Mouse (Mus musculus) E14TG2a.4 (cell line): ENCODE measurements at regions not wholly inside any gene's neighbourhood (a gene's known extent, or its start where the extent isn't known, plus 50 kb on each side); places are given as distances from the start of the nearest gene placed in this dataset.

ENCODE experiments used
- CTCF ChIP-seq: conservative IDR thresholded peaks from 2 replicates; pipeline ENCODE4 v1.5.1; 2014; ENCODE audit warnings: low read length
- NANOG ChIP-seq: IDR thresholded peaks from 2 replicates; pipeline ENCODE4 v1.6.1; 2014; ENCODE audit warnings: borderline replicate concordance, low read length, mixed read lengths
- POU5F1 ChIP-seq: IDR thresholded peaks from 2 replicates; pipeline ENCODE4 v1.6.1; 2014; ENCODE audit warnings: low read length, borderline replicate concordance

- no peak for TF ChIP-seq CTCF
- TF ChIP-seq NANOG, result no peak
- TF ChIP-seq POU5F1, result no peak
Observed at GRCm38 (mm10) chr3:119939091-119939490, 154.8 kb upstream of the Ptbp2 start.
